Mouse (Mus musculus): ENCODE results near the gene Amer1.

Amer1 gene

DNA sequence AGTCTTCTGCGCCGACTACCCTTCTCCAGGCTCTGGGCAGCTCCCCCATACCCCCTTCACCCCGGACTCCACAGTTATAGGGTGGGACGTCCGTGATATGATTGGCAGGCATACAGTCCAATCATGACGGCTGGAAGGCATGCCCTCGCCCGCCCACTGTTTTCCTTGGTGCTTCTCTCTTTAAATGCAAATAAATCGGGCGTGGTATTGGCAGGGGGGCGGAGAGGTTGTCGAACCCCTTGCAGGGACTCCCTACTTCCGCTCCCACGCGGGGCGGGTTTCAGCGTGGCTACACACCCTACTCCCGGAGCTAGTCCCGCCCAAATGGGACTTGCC, at the start of gene Amer1:
Amer1 (minus strand) TSS at position 97 of the 336 bp plus-strand sequence.
- peak; percentile 93 for DNase-seq

DNA sequence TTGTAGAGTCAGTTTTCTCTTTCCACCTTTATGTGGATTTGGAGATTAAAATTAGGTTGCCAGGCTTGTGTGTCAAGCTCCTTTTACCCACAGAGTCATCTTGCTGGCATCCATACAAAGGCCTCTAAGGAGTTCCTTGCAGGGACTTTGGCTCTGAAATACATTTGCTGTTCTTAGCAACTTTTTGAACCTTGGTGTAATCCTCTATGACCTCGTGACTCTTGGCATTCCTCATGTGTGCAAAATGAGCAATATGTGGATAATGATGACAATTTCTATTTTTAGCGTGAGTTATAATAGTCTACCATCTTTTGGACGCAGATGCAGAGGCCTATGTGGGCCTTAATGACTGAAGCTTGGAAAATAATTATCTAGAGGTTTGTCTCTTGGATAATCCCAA, 12.5 kb upstream of the Amer1 start:
- DNase-seq, result no peak

DNA sequence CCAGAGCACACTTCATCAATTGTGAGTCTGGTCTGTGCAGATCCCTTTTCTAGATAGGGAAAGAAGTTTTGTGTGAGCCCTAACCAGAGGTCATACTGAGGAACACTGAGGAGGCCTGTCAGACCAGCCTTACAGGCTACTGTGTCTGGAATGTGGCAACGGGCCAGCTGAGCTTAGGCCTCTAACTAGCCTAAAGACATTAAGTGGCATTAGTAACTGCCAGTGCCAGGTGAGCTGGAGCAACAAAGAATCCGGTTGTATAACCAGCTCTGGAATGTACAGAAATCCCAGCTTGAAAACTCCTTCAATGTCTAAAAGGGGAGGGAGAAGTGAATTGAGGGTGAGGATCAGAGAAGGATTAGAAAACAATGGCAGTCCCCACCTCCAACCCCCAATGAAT, 1.2 kb upstream of the Amer1 start:
- peak; percentile 71 for DNase-seq

DNA sequence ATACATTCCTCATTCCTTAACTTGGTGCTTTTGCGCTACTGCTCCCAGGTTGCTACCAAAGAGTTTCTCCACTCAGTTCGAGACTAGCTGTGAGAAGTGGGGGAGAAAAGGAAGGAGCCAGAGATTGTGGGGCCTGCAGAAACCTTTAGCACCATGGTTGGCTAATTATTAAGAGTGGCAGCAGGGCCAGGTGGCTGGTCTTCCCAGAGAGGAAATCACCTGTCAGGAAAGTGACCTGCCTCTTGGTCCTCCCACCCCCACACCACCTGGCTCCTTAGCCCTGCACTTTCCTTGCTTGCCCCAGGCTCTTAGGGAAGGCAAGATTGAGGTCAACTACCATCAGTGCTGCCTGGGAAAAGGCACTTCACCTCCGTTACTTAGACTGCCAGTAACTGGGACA, 469 bp upstream of the Amer1 start:
- no peak for DNase-seq

DNA sequence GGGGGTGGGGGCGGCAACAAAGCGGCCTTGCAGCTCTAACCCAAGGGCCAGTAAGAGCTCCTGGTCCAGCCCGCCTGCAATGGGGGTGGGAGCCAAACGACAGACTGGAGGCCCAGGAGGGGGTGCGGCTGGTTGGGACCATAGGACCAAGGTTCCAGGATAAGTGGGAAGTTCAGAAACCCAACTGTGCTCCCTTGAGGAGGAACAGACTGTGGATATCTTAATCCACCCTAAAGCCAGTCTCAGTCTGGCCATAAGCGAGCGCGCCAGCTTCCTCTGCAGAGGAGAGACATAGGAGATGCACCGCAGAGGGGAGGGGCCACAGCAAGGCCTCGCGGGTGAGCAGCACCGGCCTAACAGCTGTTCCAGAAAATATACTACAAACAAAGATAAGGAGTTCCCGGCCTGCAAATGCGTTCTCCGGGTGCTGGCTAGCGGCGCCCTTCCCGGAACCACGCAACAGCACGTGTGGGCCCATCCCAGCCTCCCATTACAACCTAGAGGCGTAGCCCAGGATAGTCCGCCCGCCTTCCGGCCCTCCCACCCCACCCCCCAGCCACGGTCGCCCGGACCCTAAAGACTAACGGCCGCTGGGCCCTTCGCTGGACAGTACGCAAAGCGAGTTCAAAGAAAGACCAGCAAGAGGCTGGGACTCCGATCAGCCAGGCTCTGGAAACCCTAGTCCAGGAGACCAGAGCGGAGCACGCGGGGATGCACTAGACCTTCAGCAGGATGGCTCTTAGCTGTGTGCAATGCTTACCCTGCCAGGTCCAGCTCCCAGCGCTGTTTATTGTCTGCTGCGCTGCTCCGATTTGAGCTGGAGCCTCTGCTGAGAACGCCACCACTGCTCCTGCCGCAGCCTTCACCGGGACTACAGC, 535 bp downstream of the Amer1 start:
- peak; percentile 59 for DNase-seq

DNA sequence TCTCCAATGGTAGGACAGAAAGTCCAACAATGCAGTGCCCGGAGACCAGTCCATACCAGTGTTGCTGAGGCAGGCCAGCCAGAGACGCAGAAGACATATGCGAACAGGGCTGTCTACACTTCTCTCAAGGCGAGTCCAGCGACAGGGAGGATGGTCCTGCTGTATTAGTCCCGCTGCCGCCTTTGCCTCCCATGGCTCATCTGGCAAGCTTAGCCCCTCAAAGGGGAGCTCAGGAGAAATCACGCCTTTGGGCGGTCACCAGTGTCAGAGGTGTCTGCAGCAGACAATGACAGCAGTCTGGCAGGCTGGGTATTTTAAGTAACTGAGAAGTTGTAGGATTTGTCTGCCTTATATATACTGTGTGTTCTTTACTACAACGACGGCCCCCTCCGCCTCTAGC, 1.3 kb downstream of the Amer1 start:
- DNase-seq, result no peak

DNA sequence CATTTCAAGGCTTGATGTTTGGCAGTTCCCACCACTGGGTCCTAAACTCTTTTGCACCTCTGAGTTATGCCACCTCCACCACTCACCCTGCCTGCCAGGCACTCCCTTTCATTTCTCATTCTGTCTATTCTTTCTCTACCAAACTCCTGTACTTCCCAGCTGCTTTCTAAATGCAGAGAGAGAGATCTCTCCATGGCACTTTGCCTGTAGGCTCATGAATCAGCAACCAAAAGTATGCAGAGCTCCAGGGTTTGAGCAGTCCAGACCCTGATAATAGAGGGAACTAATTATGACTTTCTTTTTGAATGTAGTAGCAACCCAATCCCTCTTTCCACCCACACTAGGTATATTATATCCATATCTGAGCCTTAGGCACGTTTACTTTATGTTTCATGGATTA, 2.4 kb downstream of the Amer1 start:
- no peak for DNase-seq

DNA sequence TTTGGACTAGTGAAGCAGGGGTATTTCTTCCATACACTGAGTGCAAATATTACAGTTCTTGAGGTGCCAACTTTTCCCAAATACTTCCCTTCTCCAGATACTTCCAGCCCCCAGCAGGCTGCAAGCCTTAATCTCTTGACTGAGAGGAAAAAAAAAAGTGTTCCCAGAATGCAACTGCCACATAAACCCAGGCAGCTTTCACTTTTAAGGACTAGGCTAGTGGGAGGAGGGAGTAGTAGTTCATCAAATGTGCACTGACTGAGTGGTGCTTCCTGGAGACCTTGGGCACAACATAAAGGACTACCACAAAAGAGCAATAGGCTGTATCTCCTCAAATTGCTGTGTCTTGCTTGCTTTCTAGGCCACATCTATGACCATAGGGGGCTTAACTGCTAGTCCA, 3.4 kb downstream of the Amer1 start:
- no peak for DNase-seq

DNA sequence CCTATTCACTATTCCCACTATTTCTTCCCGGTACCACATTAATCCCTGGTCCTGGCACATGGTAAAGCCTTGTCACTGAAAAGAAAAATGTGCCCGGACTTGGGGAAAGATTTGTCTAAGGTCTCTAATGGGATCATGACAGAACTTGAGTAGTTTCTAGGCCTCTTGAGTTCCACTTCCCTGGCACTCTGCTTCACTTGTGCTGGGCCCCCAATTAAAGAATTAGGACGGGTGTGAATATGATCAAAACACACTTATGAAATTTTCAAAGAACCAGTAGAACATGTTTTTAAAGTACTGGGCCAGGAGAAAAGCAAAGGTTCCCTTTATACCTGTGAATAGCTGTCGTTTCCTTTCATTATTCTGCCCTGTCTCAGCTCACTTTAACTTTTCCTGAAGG, 6.2 kb downstream of the Amer1 start:
- DNase-seq, result no peak

DNA sequence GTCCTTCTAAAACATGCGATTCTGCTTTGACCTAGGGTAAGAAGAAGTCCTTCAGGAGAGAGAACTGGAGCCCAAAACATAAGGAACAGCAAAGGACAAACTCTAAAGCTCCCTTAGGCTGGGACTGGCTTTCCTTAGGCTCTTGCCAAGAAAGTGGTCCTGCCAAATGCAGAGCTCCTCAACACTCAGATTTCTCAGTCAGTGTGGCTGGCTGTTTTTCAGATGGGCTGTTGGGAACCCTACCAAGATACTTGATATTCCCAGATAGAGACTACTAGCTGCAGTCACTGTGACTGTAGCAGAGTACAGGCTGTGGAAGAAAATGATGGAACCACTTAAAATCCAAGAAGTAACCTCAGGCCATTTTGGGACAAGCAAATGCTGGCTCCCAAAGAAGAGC, 7.4 kb downstream of the Amer1 start:
- no peak for DNase-seq

DNA sequence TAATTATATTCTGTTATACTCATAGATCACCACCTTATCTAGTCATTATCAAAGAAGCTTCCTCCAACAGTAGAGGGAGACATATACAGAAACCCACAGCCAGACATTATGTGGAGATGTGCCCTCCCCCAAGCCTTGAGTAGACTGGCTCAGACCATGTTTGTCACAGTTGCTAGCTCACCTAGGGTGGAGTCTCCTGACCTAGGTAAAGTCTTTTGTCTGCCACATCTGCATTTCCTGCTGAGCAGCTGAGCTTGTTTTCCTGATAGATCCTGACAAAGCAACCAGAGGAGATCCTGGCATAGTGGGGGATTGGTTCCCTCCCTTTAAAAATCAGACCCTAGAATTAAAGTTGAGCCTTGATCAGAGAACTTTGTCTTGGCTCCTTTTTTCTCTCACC, 71.6 kb downstream of the Amer1 start:
- DNase-seq, result no peak
